Mouse (Mus musculus) embryonic fibroblast, embryonic 13.5 days (primary cell): ENCODE data around the gene Adamts12. TPM values are rescaled to one million over a fixed set of nuclear protein-coding genes. Genes with fewer than 3 reads are reported as not detected.

Source experiments
- H3K27ac ChIP-seq: 2 replicates; pipeline ENCODE4 v1.5.1; 2012; ENCODE audit warnings: low read length, control low read depth, inconsistent platforms; ENCODE audit not compliant: insufficient read depth
- H3K4me1 ChIP-seq: 2 replicates; pipeline ENCODE4 v1.6.1; 2011; ENCODE audit warnings: low read length; ENCODE audit not compliant: control insufficient read depth, insufficient read depth
- H3K4me3 ChIP-seq: 2 replicates; pipeline ENCODE4 v1.5.1; 2011; ENCODE audit warnings: mild to moderate bottlenecking, control low read depth, low read length; ENCODE audit not compliant: insufficient read depth
- CTCF ChIP-seq: IDR thresholded peaks from 2 replicates; pipeline ENCODE4 v1.5.1; 2011; ENCODE audit warnings: mild to moderate bottlenecking, control low read depth, low read length, moderate library complexity, borderline replicate concordance; ENCODE audit not compliant: insufficient read depth
- POLR2A ChIP-seq: IDR thresholded peaks from 2 replicates; pipeline ENCODE4 v1.6.1; 2011; ENCODE audit warnings: low read depth, mild to moderate bottlenecking, control low read depth, low read length, moderate library complexity
- polyA plus RNA-seq: library from polyadenylated mRNA; stranded (reverse); fragments of >200 nt; gene quantifications from 2 replicates; pipeline ENCODE4 v1.2.4, GENCODE M21; 2011; ENCODE audit warnings: low read depth; ENCODE audit not compliant: missing spikeins, insufficient read length

Gene Adamts12
- polyA plus RNA-seq, 1 experiment = 35.1 TPM

DNA sequence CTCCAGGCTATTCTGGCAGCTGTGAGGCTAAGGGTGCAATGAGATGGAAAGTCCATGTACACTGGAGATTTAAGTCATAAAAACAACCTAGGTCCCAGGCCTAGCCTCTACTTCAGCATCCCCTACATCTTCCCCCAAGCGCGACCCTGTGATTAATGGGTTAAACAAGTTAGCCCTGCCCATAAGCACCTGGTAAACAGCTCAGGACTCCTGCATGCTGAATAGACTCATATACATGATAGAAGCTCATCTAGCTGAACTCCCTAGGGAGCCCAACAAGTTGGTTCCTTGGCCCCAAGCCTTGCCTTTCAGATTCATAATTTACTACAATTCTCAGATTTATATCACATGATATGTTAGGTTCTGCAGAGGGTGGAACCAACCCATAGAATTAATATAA, 292.9 kb downstream of the Adamts12 start:
- TF ChIP-seq POLR2A = no peak
- no peak for TF ChIP-seq CTCF
- Histone ChIP-seq H3K27ac (no peak overlapping the region), H3K4me1 (no peaks in the 10 kb centered on the region), H3K4me3 (no peak overlapping the region)

DNA sequence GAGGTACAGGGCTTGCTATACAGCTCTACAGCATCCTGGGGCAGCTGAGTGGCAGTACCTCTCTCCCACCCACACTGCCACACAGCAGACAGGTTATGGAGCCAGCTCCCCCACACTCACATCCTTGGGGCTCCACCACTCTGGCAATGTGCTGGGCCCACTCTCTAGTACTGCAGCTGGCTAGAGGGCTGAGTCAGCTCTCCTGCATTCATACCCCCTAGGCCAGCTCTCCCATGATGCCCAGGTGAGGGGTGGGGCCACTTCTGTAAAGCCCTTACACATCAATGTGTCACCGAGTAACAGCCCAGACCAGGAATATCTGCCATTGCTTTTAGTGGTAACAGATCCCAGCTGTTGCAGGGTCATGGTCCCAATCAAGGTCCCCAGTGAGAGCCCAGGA, 296.3 kb downstream of the Adamts12 start:
- H3K4me1 ChIP-seq = no peaks in the 10 kb centered on the region
- H3K27ac ChIP-seq = no peak overlapping the region
- no peak overlapping the region for H3K4me3 ChIP-seq
- TF ChIP-seq POLR2A (no peak), CTCF (no peak)

DNA sequence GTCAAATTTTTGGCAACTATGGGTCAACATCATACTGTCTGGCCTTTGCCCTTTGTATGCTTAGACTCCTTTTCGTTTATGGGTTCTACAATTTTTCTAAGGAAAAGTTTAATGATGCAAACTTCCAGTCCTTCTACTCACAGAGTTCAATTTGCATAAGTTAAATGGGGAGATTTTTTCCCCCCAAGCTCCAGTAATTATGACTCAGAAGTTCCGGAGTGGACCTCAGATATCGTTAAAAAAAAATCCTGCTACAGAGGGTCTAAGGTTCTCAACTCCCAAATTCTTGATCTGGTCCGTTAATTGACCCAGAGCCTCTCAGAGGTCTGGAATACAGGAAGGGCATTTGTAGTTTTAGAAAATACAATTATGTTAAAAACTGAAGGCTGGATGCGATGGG, 297.2 kb downstream of the Adamts12 start:
- Histone ChIP-seq H3K4me1 (no peaks in the 10 kb centered on the region), H3K4me3 (no peak overlapping the region), H3K27ac (no peak overlapping the region)
- TF ChIP-seq POLR2A (no peak), CTCF (no peak)

DNA sequence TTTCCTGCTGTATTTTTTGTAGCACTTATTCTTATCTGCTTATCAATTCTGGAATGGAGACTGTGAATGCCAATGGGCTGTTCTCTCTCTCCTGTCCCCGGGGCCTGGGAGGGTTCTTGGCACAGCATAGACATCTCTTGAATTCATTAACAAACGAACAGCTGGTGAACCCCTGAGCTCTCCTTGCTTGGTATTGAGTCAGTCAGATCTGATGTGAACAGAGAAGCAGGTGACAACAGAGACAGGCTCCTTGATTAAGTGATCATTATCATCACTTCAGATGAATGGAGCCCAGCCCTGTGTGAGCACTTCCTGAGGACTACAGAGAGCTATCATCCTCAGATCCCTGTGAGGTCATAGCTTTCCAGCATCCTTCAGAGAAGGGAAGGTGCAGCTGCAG, 299.5 kb downstream of the Adamts12 start:
- no peak overlapping the region for H3K27ac ChIP-seq
- TF ChIP-seq CTCF (no peak), POLR2A (no peak)
- H3K4me3 ChIP-seq = no peak overlapping the region
- no peaks in the 10 kb centered on the region for H3K4me1 ChIP-seq

DNA sequence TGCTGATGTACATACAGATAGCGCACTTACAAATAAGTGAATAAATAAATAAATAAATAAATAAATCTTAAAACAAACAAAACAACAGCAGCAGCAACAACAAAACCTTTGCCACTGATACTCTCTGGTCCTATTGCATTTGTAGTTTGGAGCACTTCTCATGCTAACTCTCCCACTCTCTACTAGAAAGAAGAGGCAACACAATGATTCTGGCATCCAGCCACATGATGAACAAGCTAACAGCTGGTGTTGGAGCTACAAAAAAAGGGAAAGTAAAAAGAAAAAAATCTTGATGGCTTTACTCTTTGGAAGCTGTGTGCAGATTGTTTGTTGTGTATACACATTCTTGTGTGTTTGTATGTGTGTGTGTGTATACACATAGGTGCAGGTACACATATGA, 300.2 kb downstream of the Adamts12 start:
- Histone ChIP-seq H3K4me3 (no peak overlapping the region), H3K4me1 (no peaks in the 10 kb centered on the region), H3K27ac (no peak overlapping the region)
- no peak for TF ChIP-seq CTCF
- TF ChIP-seq POLR2A = no peak

DNA sequence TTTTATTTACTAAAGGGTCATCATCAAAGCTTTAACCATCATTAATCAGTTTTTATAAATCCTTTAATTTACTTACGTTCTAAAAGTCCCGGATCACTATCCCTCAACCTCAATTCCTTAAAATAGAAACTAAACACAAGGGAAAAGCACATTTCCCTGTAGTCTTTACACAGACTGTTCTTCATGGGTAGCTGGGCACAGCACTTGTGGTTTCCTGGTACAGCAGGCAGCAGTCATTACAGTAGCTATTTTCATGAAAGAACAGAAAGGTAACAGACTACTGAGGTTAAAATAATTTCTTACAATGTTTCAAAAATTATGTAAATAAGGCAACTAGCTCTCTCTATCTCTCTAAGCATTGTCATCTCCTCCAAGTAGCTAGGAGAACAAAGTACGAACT, 305.0 kb downstream of the Adamts12 start:
- Histone ChIP-seq H3K4me1 (peaks cover 6% of the 10 kb centered on the region; the same call in 1 of the 2 replicates), H3K27ac (no peak overlapping the region), H3K4me3 (no peak overlapping the region)
- TF ChIP-seq POLR2A (no peak), CTCF (no peak)

DNA sequence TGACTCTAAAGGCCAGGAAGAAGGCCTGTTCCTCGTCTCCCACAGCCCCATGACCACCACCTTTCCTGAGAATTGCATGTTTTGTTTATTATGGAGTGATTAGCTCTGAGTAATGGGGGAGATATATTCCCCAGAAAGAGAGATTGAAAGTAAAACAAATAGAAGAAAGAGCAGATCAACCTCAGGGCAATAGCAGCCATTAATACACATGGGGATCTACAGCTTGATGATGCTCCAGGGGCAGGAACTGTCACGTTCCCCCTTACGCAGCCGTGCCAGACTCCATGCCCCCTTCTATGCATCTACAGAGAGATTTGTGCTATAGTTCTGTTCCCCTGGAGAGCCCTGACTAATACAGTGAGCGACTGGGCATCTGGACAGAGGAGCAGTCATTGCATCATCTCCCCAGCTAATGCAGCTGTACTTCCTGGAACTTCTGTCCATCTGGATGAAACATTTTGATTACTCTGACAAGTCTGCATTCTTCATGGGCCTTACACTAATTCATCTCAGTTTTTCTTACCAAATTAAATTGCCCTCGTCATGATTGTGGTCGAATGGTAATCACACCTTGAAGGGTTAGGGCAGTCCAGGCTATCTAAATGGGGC, 306.0 kb downstream of the Adamts12 start:
- TF ChIP-seq CTCF = no peak
- no peak for TF ChIP-seq POLR2A
- peaks cover 6% of the 10 kb centered on the region; the same call in 1 of the 2 replicates for H3K4me1 ChIP-seq
- H3K4me3 ChIP-seq = no peak overlapping the region
- 0 out of 2 replicates have a peak overlapping the region, but pooled peaks have one; percentile 16 for H3K27ac ChIP-seq

DNA sequence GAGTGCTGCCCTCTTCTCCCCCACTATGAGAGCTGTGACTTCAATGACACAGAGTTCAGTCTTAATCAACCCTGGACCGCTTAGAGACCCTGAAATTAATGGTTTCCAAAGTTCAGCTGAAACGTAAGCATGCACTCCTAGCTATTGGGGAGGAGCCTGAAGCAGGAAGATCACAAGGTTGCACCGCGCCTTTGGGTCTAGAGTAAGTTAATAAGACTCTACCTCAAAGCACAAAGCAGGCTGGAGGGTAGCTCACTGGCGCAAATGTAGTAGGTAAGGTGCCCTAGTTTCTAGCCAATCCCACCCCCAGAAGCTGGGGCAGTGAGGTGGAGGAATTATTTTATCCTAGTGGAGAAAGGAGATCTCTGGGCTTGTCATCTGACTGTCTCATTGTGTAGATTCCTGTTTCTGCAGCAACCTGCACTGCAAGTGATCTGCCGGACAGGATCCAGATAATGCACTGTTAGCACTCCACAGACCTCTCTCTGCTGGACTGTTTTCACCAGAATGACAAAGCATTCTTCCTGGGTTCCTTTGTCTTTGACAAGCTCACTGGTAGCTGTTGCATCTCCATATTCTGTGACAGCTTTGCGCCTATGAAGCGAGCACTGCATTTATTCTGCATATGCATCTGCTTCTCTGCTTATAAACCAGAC, 315.0 kb downstream of the Adamts12 start:
- Histone ChIP-seq H3K4me3 (no peak overlapping the region), H3K4me1 (no peaks in the 10 kb centered on the region)
- TF ChIP-seq CTCF = no peak
- TF ChIP-seq POLR2A = no peak

DNA sequence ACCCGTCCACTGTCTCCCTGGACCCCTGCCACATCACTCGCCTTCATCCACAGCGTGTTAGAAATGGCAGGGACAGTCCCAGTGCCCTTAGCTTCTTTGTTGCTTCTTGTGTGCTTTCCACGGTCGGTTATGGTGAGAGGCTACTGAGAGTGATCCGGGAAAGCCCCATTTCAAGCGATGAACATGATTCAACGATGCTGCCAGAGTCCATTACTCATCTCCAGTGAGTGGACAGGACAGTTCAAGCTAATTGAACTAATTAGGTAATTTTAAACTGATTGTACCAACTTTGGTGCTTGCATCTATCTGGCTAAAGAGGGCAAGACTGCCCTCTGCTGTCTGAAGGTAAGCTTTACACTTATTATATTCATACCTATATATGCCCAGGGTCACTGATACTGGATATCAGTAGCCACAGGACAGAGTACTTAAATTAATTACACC, 315.5 kb downstream of the Adamts12 start:
- Histone ChIP-seq H3K4me3 (no peak overlapping the region), H3K4me1 (no peaks in the 10 kb centered on the region), H3K27ac (no peak overlapping the region)
- no peak for TF ChIP-seq POLR2A
- TF ChIP-seq CTCF = no peak

More for the DNA sequence above, 315.0 kb downstream of the Adamts12 start:
- no peak overlapping the region for H3K27ac ChIP-seq

DNA sequence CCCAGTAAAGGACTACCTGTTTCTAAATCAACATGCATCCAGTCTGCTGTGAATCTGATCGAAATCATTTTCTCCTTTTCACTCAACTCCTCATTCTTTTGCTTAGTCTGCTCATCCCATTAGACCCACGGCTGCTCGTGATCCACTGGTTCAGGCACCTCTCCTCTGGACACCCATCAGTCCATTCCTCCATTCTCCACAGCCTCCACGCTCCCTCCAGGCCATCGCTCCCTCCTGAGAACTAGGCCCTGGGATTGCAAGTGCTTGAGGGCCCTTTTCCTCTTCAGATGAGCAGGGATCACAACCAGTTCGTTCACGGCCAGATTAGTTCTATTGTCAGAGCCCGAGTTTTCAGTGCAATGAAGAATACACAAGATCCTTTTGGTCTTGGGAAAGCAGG, 316.0 kb downstream of the Adamts12 start:
- Histone ChIP-seq H3K4me3 (no peak overlapping the region), H3K4me1 (no peaks in the 10 kb centered on the region), H3K27ac (no peak overlapping the region)
- TF ChIP-seq CTCF = no peak

DNA sequence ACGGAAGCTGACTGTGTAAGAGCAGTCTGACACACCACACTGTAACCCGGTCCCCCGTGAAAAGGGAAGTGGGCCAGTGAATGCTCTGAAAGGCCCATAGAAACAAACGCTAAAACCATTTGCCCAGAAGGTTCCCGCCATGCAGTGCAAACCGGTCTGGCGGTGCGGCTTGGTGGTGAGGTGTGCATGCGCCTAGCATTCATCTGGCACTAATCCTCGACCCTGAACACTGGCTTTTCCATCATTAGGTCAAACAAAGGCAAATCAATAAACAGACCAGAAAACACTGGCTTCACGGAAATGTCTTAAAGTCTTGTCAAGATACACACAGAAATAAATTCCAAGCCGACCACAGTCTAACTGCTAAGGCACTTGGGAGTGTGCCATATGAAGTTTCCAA, 318.0 kb downstream of the Adamts12 start:
- Histone ChIP-seq H3K4me1 (no peaks in the 10 kb centered on the region), H3K4me3 (no peak overlapping the region), H3K27ac (no peak overlapping the region)
- TF ChIP-seq POLR2A = no peak
- no peak for TF ChIP-seq CTCF
